Mouse (Mus musculus): ENCODE data around the gene 1700074P13Rik. TPM values are rescaled to one million over a fixed set of nuclear protein-coding genes. Genes with fewer than 3 reads are reported as not detected.
"Not testable (repeated sequence)": the region's sequence is repeated elsewhere in the genome, so short reads cannot be mapped to it uniquely, and the experiment has no call there.

Gene 1700074P13Rik
- not detected in 2 replicates for polyA plus RNA-seq (2015; fragmentation: Nextera tagmentation; extraction: Ambion mirVana)

DNA sequence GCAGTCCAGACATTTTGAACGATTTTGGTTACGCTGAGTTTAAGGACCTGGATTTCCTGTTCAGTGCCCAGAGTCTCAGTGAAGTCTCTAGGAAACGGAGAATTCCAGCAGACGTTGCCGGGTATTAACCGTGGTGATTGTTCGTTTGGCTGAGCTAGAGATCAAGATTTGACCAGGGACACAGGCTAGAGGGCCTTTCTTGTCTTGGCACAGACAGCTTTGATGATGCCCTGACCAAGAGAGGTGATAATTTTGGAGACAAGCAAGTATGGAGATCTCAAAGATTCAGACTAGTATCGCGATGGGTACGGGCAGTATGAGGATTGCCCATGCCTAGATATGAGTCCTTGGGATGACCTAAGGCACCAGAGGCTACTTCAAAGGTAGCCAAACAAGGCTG is at the start of gene 1700074P13Rik:
1700074P13Rik (minus strand) TSS at position 101 of the 400 bp plus-strand sequence.
- no peak within 1 kb of the TSS for H3K4me3 ChIP-seq
- H3K9ac ChIP-seq: no peak within 1 kb of the TSS
- no peaks in the 10 kb centered on the region for H3K4me1 ChIP-seq (replicated peaks)
- WGBS: 92% methylated on average over 10 of the region's 10 CpGs
- H3K36me3 ChIP-seq: no peaks in the 10 kb centered on the region
- no peaks in the 10 kb centered on the region for H3K27me3 ChIP-seq
- no peak within 1 kb of the TSS for H3K27ac ChIP-seq (replicated peaks)
- no peaks in the 10 kb centered on the region for H3K9me3 ChIP-seq
- H3K4me2 ChIP-seq: no peak within 1 kb of the TSS
- no peak for ATAC-seq (ENCODE audit: low read depth)

DNA sequence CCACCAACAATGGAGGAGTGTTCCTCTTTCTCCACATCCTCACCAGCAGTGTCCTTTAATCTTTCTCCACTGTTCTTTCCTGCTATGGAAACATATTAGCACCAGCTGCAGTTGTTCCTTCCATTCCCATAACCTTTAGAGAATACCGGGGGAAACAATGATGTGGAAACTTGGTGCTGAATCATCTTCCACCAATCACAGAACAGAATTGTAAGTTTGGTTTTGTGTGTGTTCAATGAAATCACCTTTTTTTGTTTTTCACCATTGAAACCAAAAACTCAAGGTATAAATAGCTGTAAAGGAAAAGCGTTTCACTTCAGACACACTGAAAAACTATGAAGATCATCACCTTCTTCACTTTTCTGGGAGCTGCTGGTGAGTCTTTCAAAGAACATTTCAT is 24.1 kb upstream of the 1700074P13Rik start, which contains the start of gene 1810009J06Rik:
1810009J06Rik (plus strand) TSS at position 301 of the 400 bp plus-strand sequence.
- H3K9me3 ChIP-seq; ATAC-seq (ENCODE audit: low read depth); H3K9ac ChIP-seq; H3K27me3 ChIP-seq; H3K36me3 ChIP-seq; H3K4me2 ChIP-seq; H3K4me3 ChIP-seq; H3K27ac ChIP-seq (replicated peaks); H3K4me1 ChIP-seq (replicated peaks): not testable (repeated sequence)
- WGBS: 87% methylated on average over 2 of the region's 2 CpGs

DNA sequence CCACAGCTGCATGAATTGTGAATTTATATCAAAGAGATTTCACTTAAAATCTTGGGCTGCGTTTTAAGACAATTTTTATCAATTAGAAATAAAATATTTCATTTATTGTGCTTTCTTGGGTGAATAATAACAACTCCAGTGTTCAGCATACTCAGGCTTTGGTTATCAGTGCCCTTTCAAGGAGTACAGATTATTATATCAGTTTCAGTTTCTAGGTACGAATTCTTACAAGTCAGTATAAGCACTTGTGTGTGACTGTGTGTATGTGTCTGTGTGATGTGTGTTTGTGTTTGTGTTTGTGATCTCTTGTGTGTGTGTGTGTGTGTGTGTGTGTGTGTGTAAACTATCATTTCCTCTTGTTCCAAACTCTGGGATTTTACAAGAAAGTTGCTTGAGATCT is 13.4 kb upstream of the 1700074P13Rik start:
- H3K4me1 ChIP-seq (replicated peaks): no peaks in the 10 kb centered on the region
- H3K4me2 ChIP-seq: no peak overlapping the region
- H3K9ac ChIP-seq: no peak overlapping the region
- no peak for ATAC-seq (ENCODE audit: low read depth)
- no peak overlapping the region for H3K27ac ChIP-seq (replicated peaks)
- H3K9me3 ChIP-seq: peaks cover 5% of the 10 kb centered on the region; the same call in 1 of the 2 replicates
- H3K27me3 ChIP-seq: no peaks in the 10 kb centered on the region
- no peaks in the 10 kb centered on the region for H3K36me3 ChIP-seq
- no peak overlapping the region for H3K4me3 ChIP-seq
- WGBS: 71% methylated on average over 2 of the region's 2 CpGs

DNA sequence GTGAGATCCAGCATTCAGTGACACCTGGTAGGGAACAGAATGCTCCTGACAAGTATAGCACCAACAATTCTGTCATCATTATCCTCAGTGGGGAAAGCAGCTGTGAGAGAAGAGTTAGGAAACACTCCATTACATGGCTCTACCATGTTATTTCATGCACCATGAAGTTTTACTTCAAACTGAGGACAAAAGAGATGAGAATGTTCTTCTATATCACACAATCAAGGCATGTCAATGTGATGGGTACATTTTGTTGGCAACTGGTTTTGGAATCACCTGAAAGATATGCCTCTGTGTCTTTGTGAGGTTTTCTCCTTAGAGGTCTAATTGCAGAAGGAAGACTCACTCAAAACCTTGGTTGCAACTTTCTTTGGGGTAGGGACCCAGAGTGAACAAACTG is 11.4 kb upstream of the 1700074P13Rik start, which contains the start of gene Gm4744:
Gm4744 (minus strand) TSS at position 101 of the 400 bp plus-strand sequence.
- H3K4me3 ChIP-seq: no peak within 1 kb of the TSS
- ATAC-seq (ENCODE audit: low read depth): no peak
- H3K4me2 ChIP-seq: no peak within 1 kb of the TSS
- no peaks in the 10 kb centered on the region for H3K36me3 ChIP-seq
- no peaks in the 10 kb centered on the region for H3K4me1 ChIP-seq (replicated peaks)
- no peak within 1 kb of the TSS for H3K27ac ChIP-seq (replicated peaks)
- H3K9me3 ChIP-seq: peaks cover under 1% of the 10 kb centered on the region; the same call in 1 of the 2 replicates
- no peak within 1 kb of the TSS for H3K9ac ChIP-seq
- H3K27me3 ChIP-seq: no peaks in the 10 kb centered on the region

DNA sequence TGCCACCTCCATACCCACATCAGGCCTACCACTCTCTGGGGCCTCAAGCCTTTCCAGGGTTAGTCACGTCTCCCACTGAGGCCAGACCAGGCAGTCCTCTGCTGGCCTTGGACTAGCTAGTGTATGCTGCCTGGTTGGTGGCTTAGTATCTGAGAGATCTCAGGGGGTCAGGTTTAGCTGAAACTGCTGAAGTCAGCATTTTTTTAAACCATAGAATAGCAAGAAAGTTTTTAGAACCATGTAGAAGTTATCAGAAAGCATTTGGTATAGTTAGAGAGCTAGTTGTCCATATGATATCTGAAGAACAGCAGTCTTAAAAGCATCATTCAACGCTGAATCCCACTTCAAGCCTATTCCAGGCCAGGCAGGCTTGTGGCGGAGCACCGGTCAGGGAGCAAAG is 20.4 kb downstream of the 1700074P13Rik start:
- WGBS: 83% methylated on average over 4 of the region's 4 CpGs
- no peak for ATAC-seq (ENCODE audit: low read depth)
- Histone ChIP-seq H3K9me3 (no peaks in the 10 kb centered on the region), H3K27ac (replicated peaks) (no peak overlapping the region), H3K9ac (no peak overlapping the region), H3K4me1 (replicated peaks) (no peaks in the 10 kb centered on the region), H3K4me3 (no peak overlapping the region), H3K27me3 (no peaks in the 10 kb centered on the region), H3K4me2 (no peak overlapping the region), H3K36me3 (no peaks in the 10 kb centered on the region)

- Histone ChIP-seq H3K27me3 (no peaks in the 10 kb centered on the region), H3K36me3 (no peaks in the 10 kb centered on the region), H3K4me1 (replicated peaks) (no peaks in the 10 kb centered on the region), H3K9ac (no peak within 1 kb of the TSS), H3K4me3 (no peak within 1 kb of the TSS), H3K4me2 (no peak within 1 kb of the TSS), H3K27ac (replicated peaks) (no peak within 1 kb of the TSS), H3K9me3 (no peaks in the 10 kb centered on the region)
- no peak for ATAC-seq (ENCODE audit: low read depth)
These were observed 40.1 kb downstream of the 1700074P13Rik start, which contains the start of gene Prss58 for GRCm38 (mm10) chr6:40900287-40900686. Prss58 (minus strand) TSS chr6:40900387.

DNA sequence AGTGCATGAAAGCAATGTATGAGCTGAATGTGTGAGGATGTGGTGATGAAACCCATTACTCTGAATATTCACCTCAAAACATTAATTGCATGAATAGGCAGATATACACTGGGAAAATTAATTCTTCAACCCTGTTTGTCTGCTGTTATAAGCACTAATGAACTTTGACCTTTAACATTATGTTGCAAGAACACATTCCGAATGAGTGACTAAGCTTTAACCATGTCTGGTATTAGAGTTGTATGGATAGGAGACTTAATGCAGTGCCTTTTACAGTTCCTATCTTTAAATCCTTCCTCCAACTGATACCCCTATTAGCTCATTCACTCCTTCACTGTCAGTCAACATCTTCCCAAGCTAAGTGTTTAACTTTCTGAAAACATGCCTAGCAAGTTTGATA is 45.6 kb downstream of the 1700074P13Rik start:
- 94% methylated on average over 1 of the region's 1 CpGs for WGBS
- no peaks in the 10 kb centered on the region for H3K9me3 ChIP-seq
- H3K36me3 ChIP-seq: no peaks in the 10 kb centered on the region
- no peaks in the 10 kb centered on the region for H3K27me3 ChIP-seq
- no peaks in the 10 kb centered on the region for H3K4me1 ChIP-seq (replicated peaks)
- H3K4me2 ChIP-seq: no peak overlapping the region
- no peak overlapping the region for H3K9ac ChIP-seq
- ATAC-seq (ENCODE audit: low read depth): no peak
- H3K27ac ChIP-seq (replicated peaks): no peak overlapping the region
- H3K4me3 ChIP-seq: no peak overlapping the region

GRCm38 (mm10) chr6:40893577-40893976 is 46.8 kb downstream of the 1700074P13Rik start:
- ATAC-seq (ENCODE audit: low read depth): no peak
- Histone ChIP-seq H3K27me3 (no peaks in the 10 kb centered on the region), H3K9ac (no peak overlapping the region), H3K4me2 (no peak overlapping the region), H3K27ac (replicated peaks) (no peak overlapping the region), H3K4me1 (replicated peaks) (no peaks in the 10 kb centered on the region), H3K9me3 (no peaks in the 10 kb centered on the region), H3K4me3 (no peak overlapping the region), H3K36me3 (no peaks in the 10 kb centered on the region)
- 40% methylated on average over 7 of the region's 7 CpGs for WGBS

DNA sequence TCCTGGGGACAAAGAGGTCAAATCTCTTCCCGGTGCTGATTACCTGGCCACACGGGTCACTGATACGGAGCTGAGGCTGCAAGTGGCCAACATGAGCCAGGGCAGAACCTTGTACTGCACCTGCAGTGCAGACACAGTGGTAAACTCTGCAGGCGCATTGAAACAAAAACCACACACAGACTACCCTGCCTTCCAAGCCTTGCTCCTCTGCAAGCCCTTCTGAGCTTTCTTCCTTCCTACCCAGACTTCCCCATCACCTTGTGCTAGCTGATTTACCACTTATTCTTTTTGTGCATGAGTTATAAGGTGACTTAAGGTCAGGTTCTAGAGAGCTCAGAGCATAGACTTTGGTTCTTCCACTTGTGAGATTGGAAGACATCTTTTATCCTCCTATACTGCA is 48.6 kb downstream of the 1700074P13Rik start:
- Histone ChIP-seq H3K9ac (no peak overlapping the region), H3K9me3 (no peaks in the 10 kb centered on the region), H3K4me3 (no peak overlapping the region), H3K27ac (replicated peaks) (no peak overlapping the region), H3K27me3 (no peaks in the 10 kb centered on the region), H3K4me2 (no peak overlapping the region), H3K36me3 (no peaks in the 10 kb centered on the region), H3K4me1 (replicated peaks) (no peaks in the 10 kb centered on the region)
- WGBS: 88% methylated on average over 4 of the region's 4 CpGs
- no peak for ATAC-seq (ENCODE audit: low read depth)

DNA sequence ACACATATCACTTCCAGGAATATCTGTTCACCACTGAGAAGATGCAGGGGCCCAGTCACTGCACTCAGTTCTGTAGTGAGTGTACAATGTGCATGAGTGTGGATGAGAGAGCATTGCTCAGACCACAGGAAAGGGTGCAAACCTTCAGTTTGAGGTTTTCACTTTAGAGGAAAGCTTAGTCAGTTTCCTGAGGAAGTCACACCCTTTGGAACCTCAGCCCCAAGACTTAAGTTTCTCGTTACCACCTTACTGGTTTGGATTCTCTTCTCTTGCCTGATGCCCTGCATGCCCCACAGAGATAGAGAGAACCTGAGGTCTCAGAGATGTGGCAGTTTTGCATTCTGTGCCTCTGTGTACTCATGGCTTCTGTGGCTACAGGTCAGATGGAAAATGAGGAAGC is 49.4 kb downstream of the 1700074P13Rik start:
- no peaks in the 10 kb centered on the region for H3K4me1 ChIP-seq (replicated peaks)
- no peak overlapping the region for H3K4me3 ChIP-seq
- no peaks in the 10 kb centered on the region for H3K36me3 ChIP-seq
- H3K27me3 ChIP-seq: no peaks in the 10 kb centered on the region
- H3K9ac ChIP-seq: no peak overlapping the region
- no peak for ATAC-seq (ENCODE audit: low read depth)
- H3K4me2 ChIP-seq: no peak overlapping the region
- H3K9me3 ChIP-seq: no peaks in the 10 kb centered on the region
- H3K27ac ChIP-seq (replicated peaks): no peak overlapping the region
- WGBS: 77% methylated on average over 1 of the region's 1 CpGs

DNA sequence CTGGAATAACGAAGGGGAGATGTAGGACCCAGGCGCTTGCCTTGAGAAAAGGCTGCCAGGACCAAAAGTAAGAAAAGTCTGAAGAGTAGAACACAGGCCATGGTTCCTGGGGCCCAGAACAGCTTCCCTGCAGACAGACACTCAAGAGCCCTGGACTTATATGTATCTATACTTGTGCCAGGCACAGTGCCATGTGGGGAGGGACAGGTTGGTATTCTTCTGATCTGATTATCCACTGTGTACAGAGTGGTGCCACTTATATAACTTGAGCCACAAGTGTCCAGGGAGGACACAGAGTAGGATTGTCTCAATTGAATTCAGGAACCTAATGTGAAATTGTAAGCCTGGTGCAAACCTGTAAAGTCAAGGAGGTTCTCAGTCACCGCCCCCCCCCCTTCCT is 53.0 kb downstream of the 1700074P13Rik start, which contains the start of gene Moxd2:
Moxd2 (minus strand) TSS at position 101 of the 400 bp plus-strand sequence.
- no peak for ATAC-seq (ENCODE audit: low read depth)

More for the DNA sequence above, 53.0 kb downstream of the 1700074P13Rik start, which contains the start of gene Moxd2:
- Histone ChIP-seq H3K4me3 (no peak within 1 kb of the TSS), H3K4me2 (no peak within 1 kb of the TSS), H3K36me3 (no peaks in the 10 kb centered on the region), H3K9me3 (no peaks in the 10 kb centered on the region), H3K27me3 (no peaks in the 10 kb centered on the region), H3K4me1 (replicated peaks) (no peaks in the 10 kb centered on the region), H3K9ac (no peak within 1 kb of the TSS), H3K27ac (replicated peaks) (no peak within 1 kb of the TSS)
- 95% methylated on average over 3 of the region's 3 CpGs for WGBS

All from neural tube, embryonic 13.5 days (tissue).